ENCODE assay signal across 9 mouse cellular contexts in the genomic region with DNA sequence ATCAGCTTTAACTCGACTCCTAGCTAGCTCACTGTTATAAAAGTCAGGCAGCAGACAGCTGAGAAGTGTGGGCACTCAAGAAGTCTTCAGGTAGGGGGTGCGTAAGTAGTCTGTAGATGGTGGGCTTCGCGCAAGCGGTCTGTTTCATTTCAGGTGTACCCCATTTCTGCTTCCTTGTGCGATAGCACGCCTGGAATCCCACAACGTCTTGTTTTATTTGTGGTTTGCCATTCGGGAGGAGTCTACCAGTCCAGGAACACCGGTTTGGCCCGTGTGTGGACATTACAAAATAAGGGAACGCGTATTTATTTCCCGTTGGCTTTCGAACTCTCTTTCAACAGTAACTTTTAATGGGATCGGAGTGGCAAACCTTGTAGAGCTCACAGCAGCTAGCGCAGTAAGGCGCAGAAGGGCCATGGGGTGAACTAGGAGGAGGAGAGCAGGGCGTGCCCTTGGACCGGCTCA. TPM values are rescaled to one million over a fixed set of nuclear protein-coding genes. Genes with fewer than 3 reads are reported as not detected.
A peak's percentile ranks its signal among the peaks of the same experiment; 100 is the strongest.
DNase-seq lines count a peak whose midpoint lies in the region; ATAC-seq and TF ChIP-seq lines count a peak whose summit lies in the region.
"Had no signal": no experiment of that assay in that cellular context is flagged by ENCODE, and none has a peak within 500 bp of the region (broad histone marks: within the 10 kb centered on the region; RNA-seq: fewer than 3 reads in every experiment).

No protein-coding gene starts in this region.

- ATAC-seq in heart, embryonic 16.5 days (replicated peaks; ENCODE audit: extremely low read depth, insufficient read depth, low FRiP score) = no peak

- peaks cover 92% of the 10 kb centered on the region for H3K27me3 ChIP-seq in E14TG2a.4 (ENCODE audit: insufficient read depth, low read length)
- peaks cover 70% of the 10 kb centered on the region for H3K27me3 ChIP-seq in heart, embryonic 16.5 days (ENCODE audit: control insufficient read depth, insufficient read depth, low read length)

- no peak overlapping the region for H3K27ac ChIP-seq in heart, embryonic 16.5 days (ENCODE audit: low read length)

- H3K4me3 ChIP-seq in E14TG2a.4 (replicated peaks; ENCODE audit: low read length) = 0 out of 2 replicates have a peak overlapping the region, but pooled peaks have one; percentile 23
- peak overlapping the region; percentile 29 for H3K4me3 ChIP-seq in heart, embryonic 16.5 days (ENCODE audit: low read length)

- no peak for TF ChIP-seq CTCF in E14TG2a.4 (conservative IDR thresholded peaks at IDR 0.05; ENCODE audit: low read length)

- no peaks in the 10 kb centered on the region for H3K36me3 ChIP-seq in E14TG2a.4 (ENCODE audit: insufficient read depth, low read length)
- H3K36me3 ChIP-seq in heart, embryonic 16.5 days (ENCODE audit: control insufficient read depth, insufficient read depth) = no peaks in the 10 kb centered on the region

- WGBS in heart, embryonic 16.5 days = 29% methylated on average over 20 of the region's 20 CpGs

- peak overlapping the region; percentile 50; the same call in 1 of the 2 replicates for H3K4me2 ChIP-seq in heart, embryonic 16.5 days (ENCODE audit: low read depth, low read length)

- H3K9me3 ChIP-seq in E14TG2a.4 (ENCODE audit: low read length) = no peaks in the 10 kb centered on the region
- 0 out of 2 replicates have a peak, but pooled peaks cover 2% of the 10 kb centered on the region for H3K9me3 ChIP-seq in heart, embryonic 16.5 days (replicated peaks; ENCODE audit: control insufficient read depth, low read length)

- H3K9ac ChIP-seq in heart, embryonic 16.5 days (ENCODE audit: low read length) = no peak overlapping the region

- H3K4me1 ChIP-seq in E14TG2a.4 (replicated peaks; ENCODE audit: low read depth, low read length) = peaks cover 56% of the 10 kb centered on the region
- H3K4me1 ChIP-seq in heart, embryonic 16.5 days (ENCODE audit: control insufficient read depth, insufficient read depth, low read length) = peaks cover 17% of the 10 kb centered on the region

- DNase-seq in frontal cortex, postnatal 36 days (ENCODE audit: low spot score in 2 of 2) = peak; percentile 10 to 13
- no peak for DNase-seq in frontal cortex, postnatal 25 days (ENCODE audit: low spot score in 2 of 2)
- DNase-seq in lung, postnatal 36 days = peak; percentile 62
- DNase-seq in adipocyte (ENCODE audit: low spot score) = no peak
- no peak for DNase-seq in adrenal gland, postnatal 36 days
- no peak for DNase-seq in layer of hippocampus, adult 9-11 months
- DNase-seq: gastrocnemius, postnatal 25 days had no signal

RNA-seq across cellular contexts. Expression of a gene that starts 7.4 kb away (rescaled TPM):
- 6.3 and 6.4 TPM in 2 replicates for polyA plus RNA-seq in heart, embryonic 16.5 days (2015; fragmentation: Nextera tagmentation; extraction: Ambion mirVana)
- total RNA-seq in adrenal gland, postnatal 36 days (2021) = 1 to 10 TPM; 2.0 to 2.1 TPM

Comparison
In these comparisons a context has a peak if more than half of its experiments do, and no peak if none do; other contexts are left out.
1. DNase-seq: peak in frontal cortex, postnatal 36 days (2 of 2) and lung, postnatal 36 days (single experiment); none in frontal cortex, postnatal 25 days (0 of 2), adipocyte (single experiment), adrenal gland, postnatal 36 days (0 of 2) and layer of hippocampus, adult 9-11 months (single experiment).